Mouse (Mus musculus): ENCODE results near the gene Rspo1. TPM values are rescaled to one million over a fixed set of nuclear protein-coding genes. Genes with fewer than 3 reads are reported as not detected.
A peak's percentile ranks its signal among the peaks of the same experiment; 100 is the strongest.
"Not testable (repeated sequence)": the region's sequence is repeated elsewhere in the genome, so short reads cannot be mapped to it uniquely, and the experiment has no call there.

Gene Rspo1
- total RNA-seq (2015) (9.5 and 11.9 TPM in 2 replicates), total RNA-seq (2017) (4.8 and 5.9 TPM in 2 replicates)

DNA sequence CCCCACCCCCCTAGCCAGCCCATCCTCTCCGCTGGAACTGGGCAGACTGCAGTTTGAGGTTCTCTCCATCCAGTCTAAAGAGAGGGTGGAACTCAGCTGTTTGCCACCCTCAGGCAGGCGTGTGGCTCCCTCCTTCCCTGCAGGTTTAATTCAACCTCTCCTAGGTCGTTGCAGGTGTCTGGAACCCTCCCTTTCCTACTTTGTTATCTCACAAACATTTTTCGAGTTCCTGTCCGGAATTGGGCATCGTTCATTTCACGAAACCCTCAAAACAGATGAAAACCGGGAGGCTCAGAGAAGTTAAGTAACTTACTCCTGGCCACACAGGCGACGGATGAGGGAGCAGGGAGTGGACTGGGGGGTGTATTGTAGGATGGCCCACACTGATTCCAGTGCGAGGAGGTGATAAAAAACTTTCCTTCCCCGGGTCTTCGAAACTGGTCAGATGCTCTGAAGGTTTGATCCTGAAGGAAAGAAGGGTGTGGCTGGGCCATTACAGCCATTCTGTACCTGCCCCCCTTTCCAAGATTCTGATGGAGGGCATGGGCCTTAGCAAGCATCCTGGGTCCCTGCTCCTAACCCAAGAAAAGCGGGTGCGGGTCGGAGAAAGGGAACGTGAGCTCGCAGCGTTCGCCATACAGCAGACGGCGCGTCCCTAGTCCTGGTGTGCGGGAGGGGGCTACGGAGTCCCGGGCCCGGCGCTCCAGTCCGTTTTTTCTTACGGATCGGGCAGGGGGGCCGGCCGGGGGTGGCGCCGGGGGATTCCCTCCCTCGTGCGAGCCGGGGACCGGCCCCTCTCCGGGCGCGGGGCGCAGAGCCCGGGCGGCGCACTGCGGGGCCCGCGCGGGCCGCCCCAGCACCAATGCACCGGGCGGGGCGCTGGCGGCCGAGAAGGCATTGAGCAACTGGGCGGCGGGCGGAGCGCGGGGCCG, at the start of gene Rspo1:
Gene Rspo1, plus strand, starts transcription at position 760 of the 932 bp plus-strand sequence.
- peak; percentile 46; the same call in 1 of the 2 replicates for ATAC-seq (ENCODE audit: poor library complexity, severe bottlenecking)

DNA sequence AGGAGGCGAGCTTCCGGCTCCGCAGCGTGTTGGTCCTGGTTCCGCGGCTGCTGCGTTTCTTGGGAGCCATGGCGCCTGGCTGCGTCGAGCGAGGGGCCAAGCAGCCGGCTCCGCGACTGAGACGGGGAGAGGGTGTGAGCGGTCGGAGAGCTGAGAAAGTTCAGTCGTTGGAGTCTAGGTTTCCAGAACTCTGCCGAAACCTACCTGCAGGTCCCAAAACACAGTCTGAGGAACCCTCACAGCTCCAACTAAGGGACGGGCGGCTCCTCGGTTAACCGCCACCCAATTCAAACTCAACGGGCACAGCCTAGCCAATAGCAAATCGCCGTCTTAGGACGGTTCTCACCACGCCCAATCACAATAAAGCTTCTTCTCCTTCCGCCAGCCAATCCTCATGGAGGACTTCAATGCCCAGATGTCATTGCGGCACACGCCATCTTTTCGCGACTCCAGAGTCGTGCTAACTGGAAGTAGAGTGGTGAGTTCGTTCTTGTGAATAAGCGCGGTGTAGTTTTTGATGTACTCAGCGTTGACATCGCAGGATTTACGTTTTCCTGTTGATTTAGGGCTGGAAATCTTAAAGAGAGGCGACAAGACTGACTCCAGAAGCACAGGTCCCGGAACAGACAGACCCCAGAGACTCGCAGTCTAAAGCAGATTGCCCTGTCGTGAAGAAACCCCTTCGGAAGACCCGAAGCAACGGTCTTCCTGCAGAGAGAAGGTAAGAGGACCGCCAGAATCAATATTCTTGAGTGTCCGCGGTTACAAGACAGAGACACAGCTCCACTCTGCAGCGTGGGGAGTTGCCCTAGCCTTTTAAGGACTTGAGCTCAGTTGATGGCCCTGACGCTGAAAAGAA, 49.4 kb upstream of the Rspo1 start, which contains the start of gene 9930104L06Rik:
Gene 9930104L06Rik, plus strand, starts transcription at position 436 of the 859 bp plus-strand sequence.
- ATAC-seq (ENCODE audit: poor library complexity, severe bottlenecking), result peak; percentile 99

DNA sequence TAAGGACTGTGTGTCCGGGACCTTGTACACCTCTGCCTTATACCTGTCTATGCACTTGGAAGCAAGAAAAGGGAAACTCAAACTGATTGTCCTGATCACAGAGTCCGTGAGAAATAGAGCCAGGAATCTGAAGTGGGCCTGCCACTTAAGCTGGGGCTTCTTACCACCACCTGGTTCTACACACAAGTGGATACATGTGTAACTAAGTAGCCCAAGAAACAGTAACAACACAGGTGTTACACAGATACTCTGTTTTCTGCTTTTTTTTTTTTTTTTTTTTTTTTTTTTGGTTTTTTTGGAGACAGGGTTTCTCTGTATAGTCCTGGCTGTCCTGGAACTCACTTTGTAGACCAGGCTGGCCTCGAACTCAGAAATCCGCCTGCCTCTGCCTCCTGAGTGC, 47.0 kb upstream of the Rspo1 start, which contains the start of gene Cdca8:
Gene Cdca8, minus strand, starts transcription at position 101 of the 400 bp plus-strand sequence.
- not testable (repeated sequence) for ATAC-seq (ENCODE audit: poor library complexity, severe bottlenecking)

DNA sequence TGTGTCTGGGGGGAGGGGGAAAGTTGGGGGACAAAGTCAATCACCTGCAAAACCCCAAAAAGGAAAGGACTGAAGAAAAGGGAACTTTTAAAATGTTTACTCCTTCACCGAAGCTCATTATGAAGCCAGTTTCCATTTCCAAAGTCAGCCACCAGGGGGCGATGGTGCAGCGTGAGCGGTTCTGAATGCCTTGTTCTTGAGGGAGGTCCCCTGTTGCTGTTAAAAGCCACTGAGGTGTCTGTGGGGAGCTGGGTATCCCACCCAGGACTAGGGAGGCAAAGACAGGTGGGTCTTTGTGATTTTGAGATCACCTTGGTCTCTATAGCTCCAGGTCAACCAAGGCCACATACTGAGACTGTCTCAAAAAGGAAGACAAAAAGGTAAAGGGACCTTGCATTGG, 43.2 kb upstream of the Rspo1 start:
- peak; percentile 95 for ATAC-seq (ENCODE audit: poor library complexity, severe bottlenecking)

DNA sequence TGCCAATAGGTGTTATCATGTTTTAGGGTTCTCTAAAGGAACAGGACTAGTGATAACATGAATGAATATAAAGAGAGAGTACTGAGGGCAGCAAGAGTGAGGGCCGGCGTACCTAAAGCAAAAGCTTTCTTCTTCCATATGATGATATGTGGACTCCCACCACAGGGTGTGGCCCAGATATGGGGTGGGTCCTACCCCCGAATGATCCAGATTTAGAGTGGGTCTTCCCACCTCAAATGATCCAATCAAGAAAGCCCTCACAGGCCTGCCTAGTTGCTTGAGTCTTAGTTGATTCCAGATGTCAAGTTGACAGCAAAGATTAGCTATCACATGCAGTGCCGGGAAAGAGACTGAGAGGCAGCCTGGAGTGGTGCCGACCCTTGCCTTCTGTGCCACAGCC, 42.4 kb upstream of the Rspo1 start:
- ATAC-seq (ENCODE audit: poor library complexity, severe bottlenecking), result no peak

DNA sequence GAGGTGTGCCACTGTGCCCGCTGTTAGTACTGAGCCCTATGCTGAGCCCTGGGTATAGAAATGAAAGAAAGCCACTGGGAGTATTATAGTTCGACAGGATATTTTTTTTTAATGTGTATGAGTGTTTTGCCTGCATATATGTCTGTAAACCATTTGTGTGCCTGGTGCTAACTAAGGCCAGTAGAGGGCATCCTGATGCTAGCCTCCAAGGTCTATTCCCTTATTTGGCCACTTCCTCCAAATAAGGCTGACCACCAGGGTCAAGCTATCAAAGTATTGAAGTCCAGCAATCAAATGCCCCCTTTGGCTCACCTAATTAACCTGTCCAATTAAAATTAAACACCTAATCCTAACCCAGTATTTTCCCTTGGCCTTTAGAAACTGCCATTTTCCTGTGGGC, 41.3 kb upstream of the Rspo1 start:
- no peak for ATAC-seq (ENCODE audit: poor library complexity, severe bottlenecking)

DNA sequence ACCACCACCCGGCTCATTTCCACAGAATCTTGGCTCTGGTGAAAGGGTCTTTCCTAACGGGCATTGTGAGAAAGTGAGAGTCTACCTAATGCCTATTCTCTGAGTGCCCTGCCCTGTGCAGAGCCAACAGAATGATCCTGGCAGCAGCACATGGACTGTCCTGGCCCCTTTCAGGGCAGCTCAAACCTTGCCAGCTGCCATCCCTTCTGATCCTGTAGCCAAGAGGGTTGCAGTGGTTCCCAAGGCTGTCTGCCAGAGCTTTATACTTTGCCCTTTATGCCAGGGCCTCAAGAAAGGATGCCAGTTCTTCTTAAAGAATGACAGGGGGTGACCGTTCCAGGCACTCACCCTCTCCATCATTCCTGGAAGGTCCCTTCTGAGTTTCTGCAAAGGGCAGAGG, 36.7 kb upstream of the Rspo1 start:
- no peak for ATAC-seq (ENCODE audit: poor library complexity, severe bottlenecking)

DNA sequence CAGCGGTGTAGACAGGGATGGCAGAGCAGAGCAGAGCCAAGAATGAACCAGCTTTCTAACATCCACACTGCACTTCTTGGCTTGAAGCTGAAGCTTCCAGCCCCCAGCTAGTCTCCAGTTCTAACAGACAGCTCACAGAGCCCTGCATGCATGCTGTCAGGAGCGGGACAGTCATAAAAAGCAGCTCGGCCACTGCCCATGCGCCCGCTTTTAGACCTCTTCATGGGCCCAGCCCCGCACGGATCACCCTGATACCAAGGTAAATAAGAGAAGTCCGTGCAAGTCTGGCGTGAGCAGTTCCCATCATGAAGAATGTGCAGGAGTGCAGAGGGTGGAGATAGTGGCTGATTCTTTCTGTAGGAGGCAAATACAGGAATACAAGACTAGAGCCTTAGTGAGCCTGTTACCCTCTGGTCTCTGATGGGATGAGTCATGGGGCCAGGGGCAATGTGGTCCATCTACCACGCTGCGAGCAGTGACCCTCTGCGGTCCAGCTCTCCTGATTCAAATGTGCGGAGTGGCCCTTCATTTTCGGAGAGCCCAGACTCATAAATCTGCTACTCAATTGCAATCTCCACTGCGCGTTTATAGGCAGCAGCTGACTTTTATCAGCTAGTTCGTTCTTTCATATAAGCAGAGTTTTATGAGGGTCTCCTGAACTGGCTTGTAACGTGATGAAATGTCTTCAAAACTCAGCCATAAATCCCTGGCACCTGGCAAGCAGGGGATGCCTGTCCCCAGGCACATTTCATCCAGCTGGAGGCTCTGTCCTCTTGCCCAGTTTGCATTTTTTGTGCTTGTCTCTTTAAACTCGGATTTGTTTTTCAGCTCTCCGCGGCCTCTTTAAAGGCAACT, 35.8 kb upstream of the Rspo1 start:
- ATAC-seq (ENCODE audit: poor library complexity, severe bottlenecking), result no peak

DNA sequence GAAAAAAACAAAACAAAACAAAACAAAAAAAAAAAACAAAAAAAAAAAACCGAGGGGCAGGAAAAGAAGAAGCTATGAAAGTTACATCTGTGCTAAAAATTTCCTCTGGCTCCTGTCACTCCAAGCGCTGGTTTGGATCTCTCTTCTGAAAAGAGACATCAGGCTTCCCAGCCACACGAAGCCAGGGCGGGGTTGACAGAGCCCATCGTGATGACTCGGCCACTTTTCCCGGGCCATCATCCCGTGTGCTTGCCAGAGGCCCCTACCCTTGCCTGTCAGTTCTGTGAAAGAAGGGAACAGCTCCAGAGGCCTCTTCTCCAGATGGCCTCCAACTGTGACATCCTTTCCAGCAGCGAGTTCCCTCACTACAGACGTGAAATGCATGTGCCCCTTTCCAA, 35.2 kb upstream of the Rspo1 start:
- no peak for ATAC-seq (ENCODE audit: poor library complexity, severe bottlenecking)

DNA sequence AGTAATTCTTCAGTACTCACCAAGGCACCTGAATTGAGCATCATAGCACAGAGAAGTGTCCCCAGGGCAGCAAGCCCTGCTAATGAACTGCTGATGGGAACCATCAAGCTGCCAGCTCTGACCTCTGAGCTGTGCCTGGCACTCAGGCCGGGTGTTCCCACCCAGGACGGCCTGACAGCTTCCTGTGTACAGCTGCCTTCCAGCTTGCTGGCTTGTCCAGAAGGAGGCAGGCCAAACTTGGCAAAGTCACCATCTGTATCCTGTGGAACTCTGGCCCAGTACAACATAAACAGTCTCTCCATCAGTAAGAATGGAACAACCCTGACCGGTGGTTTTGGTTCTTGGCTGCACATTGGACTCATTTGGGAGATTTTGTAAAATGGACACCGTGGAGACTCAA, 32.7 kb upstream of the Rspo1 start:
- ATAC-seq (ENCODE audit: poor library complexity, severe bottlenecking), result no peak

DNA sequence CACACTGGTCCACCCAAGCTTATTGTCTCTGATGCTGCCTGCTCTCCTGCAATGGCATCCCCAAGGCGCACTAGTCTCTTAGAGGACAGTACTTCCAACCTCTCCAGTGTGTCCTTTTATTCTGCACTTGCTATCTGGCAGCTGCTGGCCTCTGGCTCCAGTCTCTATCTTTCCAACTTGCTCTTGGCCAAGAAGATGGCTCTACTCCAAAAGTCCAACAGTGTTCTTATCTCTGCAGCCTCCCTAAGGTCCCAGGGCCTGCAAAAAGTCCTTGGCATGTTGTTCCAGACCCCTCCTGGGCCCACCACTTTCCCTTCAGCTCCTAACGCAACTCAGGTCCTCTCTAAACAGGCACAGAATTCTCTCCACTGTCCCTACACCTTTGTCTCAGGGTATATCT, 28.9 kb upstream of the Rspo1 start:
- no peak for ATAC-seq (ENCODE audit: poor library complexity, severe bottlenecking)

DNA sequence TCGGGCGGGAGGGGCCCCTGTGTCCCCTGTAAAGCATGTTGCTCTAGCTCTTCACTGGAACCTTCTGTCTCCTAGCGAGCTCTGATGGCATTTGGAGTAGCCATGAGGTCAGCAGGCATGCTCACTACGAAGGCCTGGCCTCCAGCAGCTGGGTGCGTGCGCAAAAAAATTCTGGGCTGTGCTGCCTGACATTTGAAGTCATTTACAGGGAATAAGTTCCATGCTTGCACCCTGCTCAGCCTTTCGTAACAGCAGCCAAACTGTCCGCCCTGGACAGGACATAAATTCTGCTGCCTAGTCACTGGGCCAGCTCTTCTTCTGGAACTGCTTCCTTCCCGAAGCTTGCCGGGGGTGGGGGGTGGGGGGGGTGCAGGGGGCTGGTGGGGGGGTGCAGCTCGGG, 27.2 kb upstream of the Rspo1 start:
- no peak for ATAC-seq (ENCODE audit: poor library complexity, severe bottlenecking)

DNA sequence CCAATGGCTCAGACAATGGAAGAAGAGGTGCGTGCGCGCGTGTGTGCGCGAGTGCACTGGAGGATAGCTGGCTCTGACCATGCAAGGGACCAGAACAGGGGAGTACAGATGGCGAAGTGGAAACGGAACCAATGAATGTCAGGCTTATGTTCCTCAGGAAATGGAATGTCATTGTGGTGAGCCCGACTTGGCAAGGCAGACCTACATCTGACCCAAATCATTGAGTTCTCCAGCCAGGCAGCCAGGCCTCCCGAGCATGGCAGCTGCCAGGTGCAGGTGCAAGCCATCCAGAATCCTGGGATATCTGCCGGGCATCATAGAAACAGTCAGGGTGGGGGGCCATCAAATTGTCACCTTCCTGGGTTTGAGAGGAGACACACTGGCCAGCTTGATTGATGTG, 25.3 kb upstream of the Rspo1 start:
- no peak for ATAC-seq (ENCODE audit: poor library complexity, severe bottlenecking)

DNA sequence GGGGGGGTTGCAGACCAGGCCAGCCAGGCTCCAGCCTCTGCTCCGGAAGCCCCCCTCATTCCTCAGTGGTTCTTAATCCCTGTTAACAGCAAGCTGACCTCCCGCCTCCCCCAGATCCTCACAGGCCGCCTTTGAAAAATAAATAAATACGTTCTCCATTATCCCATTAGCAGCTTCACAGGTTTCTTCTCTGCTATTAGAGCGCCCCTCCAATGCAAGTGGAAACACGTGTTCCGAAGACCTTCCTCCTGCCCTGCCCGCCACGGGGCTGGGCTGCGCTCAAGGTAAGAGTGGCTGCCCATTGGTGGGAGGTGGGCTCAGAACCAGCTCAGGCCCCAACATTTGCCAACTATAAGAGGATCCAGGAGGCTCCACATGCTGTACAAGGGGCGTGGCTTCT, 23.7 kb upstream of the Rspo1 start:
- ATAC-seq (ENCODE audit: poor library complexity, severe bottlenecking), result no peak

DNA sequence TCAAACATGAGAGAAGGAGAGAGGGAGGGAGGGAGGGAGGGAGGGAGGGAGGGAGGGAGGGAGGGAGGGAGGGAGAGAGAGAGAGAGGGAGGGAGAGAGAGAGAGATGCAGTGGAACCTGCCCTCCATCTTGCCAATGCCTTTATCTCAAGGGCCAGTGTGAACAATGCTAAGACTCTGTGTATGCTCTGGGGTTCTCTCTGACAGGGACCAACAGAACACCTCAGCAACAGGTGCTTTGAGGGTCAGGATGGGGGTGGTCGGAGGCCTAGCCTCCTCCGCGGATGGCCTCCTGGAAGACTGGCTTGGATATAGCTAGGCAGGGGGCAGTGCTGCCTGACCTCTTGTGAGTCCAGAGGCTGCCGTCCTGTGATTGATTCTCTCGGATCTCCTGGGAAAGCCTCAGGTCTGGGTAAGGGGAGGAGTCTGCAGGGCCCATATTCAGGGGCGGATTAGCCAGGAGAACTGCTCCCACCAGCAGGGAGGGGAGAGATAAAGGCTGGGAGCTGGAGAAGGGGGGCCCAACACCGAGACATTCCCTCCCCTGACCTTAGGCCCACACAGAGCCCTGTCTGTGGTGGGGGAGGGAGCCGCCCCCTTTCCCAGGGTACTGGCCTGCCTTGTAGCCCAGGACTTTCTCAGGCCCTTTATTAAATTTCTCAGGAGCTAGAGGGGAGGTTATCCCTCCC, 21.2 kb upstream of the Rspo1 start:
- ATAC-seq (ENCODE audit: poor library complexity, severe bottlenecking), result no peak

DNA sequence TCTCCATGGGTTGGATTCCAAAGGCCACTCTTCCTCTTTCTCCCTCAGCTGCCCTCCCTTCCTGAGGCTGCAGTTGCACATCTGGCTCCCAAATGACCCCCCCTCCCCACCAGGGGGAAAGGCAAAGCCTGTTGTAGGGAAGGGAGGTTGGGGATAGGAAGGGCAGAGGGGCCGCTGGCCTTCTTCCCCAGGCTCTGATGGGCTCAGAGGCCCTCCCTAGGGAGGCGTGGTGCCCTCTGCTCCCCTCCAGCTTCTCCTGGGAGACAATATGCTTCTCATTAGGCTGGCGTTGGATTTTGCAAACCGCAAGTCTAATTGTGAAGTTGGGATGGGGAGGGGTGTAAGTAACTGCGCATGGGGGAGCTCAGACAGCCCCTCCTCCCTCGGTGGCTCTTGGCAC, 17.5 kb upstream of the Rspo1 start:
- ATAC-seq (ENCODE audit: poor library complexity, severe bottlenecking), result no peak

DNA sequence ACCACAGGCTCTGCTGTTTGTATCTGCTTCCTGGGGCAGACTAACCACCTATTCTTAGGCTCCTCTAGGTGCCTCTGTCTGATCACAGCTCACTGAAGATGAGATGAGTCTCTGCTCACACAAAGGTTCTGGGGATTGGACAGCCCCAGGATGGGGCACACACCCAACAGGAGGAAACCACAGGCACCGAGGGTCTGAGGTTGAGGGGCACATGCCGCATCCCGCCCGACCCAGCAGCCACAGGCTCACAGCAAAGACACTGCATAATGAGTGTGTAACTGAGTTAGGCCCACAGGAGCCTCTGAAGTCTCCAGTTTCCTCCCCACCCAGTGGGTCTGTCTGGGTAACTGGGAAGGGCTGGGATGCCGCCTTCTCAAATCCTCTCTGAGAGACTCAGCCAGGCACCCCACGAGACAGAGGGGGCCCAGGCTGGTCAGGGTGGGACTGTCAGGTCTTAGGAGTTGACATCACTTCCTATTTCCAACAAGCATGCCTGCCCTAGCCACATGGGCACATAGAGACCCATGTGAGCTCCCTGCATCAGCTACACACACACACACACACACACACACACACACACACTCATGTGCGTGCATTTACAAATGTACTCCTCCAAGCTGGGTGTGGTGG, 16.9 kb upstream of the Rspo1 start:
- ATAC-seq (ENCODE audit: poor library complexity, severe bottlenecking), result no peak

DNA sequence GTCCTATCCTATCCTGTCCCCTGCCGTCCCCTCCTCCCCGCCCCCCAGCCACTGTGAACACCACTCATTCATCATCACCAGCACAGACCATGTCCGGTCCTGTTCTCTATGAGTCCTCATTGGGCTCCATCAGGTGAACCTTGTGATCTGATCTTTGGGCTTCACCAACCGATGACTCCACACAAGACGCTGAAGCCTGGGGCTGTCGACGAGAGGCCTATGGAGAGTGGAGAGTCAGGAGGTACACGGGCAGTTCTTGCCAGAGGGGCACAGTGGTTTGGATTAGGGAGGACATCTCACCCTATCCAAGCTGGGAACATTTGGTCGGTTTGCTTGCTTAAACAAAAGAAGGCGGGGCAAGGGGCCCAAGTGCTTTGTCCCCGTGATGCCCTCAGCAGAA, 16.0 kb upstream of the Rspo1 start:
- no peak for ATAC-seq (ENCODE audit: poor library complexity, severe bottlenecking)

DNA sequence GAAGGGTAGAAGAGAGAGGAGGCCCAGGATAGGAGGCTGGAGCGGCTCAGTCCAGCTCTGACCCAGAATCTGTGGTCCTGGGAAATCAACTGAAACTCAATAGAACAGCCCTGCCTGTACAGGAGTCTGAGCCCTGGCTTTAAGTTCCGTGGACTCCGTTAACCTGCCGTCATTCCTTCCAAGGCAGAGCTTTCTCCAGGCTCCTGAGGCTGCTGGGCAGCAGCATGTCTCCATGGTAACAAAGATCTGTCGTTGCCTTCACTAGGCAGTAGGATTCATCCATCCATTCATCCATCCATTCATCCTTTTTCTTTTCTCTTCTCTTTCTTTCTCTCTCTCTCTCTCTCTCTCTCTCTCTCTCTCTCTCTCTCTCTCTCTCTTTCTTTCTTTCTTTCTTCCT, 15.6 kb upstream of the Rspo1 start:
- ATAC-seq (ENCODE audit: poor library complexity, severe bottlenecking), result no peak

DNA sequence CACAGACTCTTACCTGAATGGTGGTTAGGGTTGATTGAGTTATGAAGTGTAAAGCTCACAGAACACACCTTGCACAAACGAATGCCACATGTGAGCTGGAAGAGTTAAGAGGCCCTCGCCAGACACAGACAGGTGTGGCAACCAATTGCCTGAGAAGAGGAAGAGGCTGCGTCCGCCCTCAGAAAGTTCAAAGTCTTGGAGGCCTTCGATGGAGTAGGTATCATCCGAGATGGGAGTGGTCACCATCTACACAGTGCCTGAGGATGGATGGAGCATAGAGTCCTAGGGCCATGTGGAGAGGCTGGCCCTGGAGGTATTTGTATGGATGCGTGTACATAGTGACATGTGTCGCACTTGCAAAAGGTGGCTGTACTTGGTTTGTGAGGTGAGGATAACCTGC, 15.1 kb upstream of the Rspo1 start:
- no peak for ATAC-seq (ENCODE audit: poor library complexity, severe bottlenecking)
